Mouse (Mus musculus): ENCODE results near the gene Haus8. TPM values are rescaled to one million over a fixed set of nuclear protein-coding genes. Genes with fewer than 3 reads are reported as not detected.
A peak's percentile ranks its signal among the peaks of the same experiment; 100 is the strongest.
"Not testable (repeated sequence)": the region's sequence is repeated elsewhere in the genome, so short reads cannot be mapped to it uniquely, and the experiment has no call there.

The Haus8 gene
- polyA plus RNA-seq, 1 experiment: 34.3 TPM

DNA sequence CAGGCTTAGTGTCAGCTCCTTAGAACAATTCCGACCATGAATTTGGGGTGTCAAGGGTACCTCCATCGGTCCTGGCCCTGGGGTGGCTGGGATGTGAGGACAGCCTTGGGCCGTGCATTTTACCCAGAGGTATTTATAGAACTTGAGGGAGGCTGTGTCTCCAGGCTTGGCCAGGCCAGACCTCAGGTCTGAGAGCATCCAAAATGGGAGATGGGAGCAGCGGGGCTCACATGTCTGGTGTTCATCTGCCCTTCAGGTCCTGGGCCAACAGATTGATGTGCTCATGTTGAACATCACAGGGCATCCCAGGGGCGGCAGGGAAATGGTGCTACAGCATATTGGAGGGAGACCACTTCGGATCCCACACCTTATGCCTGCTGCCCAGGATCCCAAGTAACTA is 18.6 kb upstream of the Haus8 start:
- H3K27me3 ChIP-seq (ENCODE audit: control insufficient read depth, insufficient read depth, low read length, poor library complexity, severe bottlenecking): no peaks in the 10 kb centered on the region
- 0 out of 2 replicates have a peak, but pooled peaks cover 4% of the 10 kb centered on the region for H3K36me3 ChIP-seq (ENCODE audit: control insufficient read depth, insufficient read depth, low read length, poor library complexity, severe bottlenecking)
- H3K9ac ChIP-seq (ENCODE audit: low read depth, poor library complexity, severe bottlenecking): no peak overlapping the region
- no peak overlapping the region for H3K4me3 ChIP-seq (ENCODE audit: low read depth, low read length)
- no peak for TF ChIP-seq EP300 (IDR thresholded peaks at IDR 0.05; ENCODE audit: insufficient read depth, low read depth, low read length)
- TF ChIP-seq POLR2A (IDR thresholded peaks at IDR 0.05; ENCODE audit: insufficient read depth, low read length): no peak
- TF ChIP-seq CTCF (IDR thresholded peaks at IDR 0.05; ENCODE audit: low read depth, low read length): no peak
- no peaks in the 10 kb centered on the region for H3K9me3 ChIP-seq (replicated peaks; ENCODE audit: control insufficient read depth, insufficient read depth, low read length, poor library complexity, severe bottlenecking)
- no peak overlapping the region for H3K27ac ChIP-seq (ENCODE audit: insufficient read depth, low read length)
- no peaks in the 10 kb centered on the region for H3K4me1 ChIP-seq (ENCODE audit: control insufficient read depth, insufficient read depth, low read length)

DNA sequence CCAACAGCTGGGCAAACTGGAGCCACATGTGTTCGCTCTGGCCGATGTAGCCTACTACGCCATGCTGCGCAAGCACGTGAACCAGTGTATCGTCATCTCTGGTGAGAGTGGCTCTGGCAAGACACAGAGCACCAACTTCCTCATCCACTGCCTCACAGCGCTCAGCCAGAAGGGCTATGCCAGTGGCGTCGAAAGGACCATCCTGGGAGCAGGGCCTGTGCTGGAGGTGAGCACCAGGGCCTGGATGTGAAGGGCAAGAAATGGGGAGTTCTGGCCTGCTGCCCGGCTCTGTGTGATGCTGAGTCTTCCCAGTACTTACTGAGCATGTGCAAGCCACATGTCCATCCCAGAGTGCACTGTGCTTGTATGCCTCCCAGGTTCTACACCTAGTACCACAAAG is 18.2 kb upstream of the Haus8 start:
- 0 out of 2 replicates have a peak, but pooled peaks cover 4% of the 10 kb centered on the region for H3K36me3 ChIP-seq (ENCODE audit: control insufficient read depth, insufficient read depth, low read length, poor library complexity, severe bottlenecking)
- H3K4me3 ChIP-seq (ENCODE audit: low read depth, low read length): no peak overlapping the region
- TF ChIP-seq CTCF (IDR thresholded peaks at IDR 0.05; ENCODE audit: low read depth, low read length) (no peak), POLR2A (IDR thresholded peaks at IDR 0.05; ENCODE audit: insufficient read depth, low read length) (no peak), EP300 (IDR thresholded peaks at IDR 0.05; ENCODE audit: insufficient read depth, low read depth, low read length) (no peak)
- no peaks in the 10 kb centered on the region for H3K9me3 ChIP-seq (replicated peaks; ENCODE audit: control insufficient read depth, insufficient read depth, low read length, poor library complexity, severe bottlenecking)
- H3K4me1 ChIP-seq (ENCODE audit: control insufficient read depth, insufficient read depth, low read length): no peaks in the 10 kb centered on the region
- H3K27me3 ChIP-seq (ENCODE audit: control insufficient read depth, insufficient read depth, low read length, poor library complexity, severe bottlenecking): no peaks in the 10 kb centered on the region
- no peak overlapping the region for H3K9ac ChIP-seq (ENCODE audit: low read depth, poor library complexity, severe bottlenecking)
- no peak overlapping the region for H3K27ac ChIP-seq (ENCODE audit: insufficient read depth, low read length)

DNA sequence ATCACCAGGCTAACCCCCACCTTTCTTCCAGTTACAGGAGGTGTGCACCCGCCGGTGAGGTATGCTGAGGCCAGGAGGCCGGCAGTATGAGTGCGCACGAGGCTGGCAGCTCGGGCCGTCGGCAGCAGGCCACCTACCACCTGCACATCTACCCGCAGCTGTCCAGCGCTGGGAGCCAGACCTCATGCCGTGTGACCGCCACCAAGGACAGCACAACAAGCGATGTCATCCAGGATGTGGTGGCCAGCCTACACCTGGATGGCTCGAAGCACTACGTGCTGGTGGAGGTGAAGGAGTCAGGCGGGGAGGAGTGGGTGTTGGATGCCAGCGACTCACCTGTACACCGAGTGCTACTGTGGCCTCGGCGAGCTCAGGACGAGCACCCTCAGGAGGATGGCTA is 17.5 kb upstream of the Haus8 start:
- no peak for TF ChIP-seq EP300 (IDR thresholded peaks at IDR 0.05; ENCODE audit: insufficient read depth, low read depth, low read length)
- no peak for TF ChIP-seq CTCF (IDR thresholded peaks at IDR 0.05; ENCODE audit: low read depth, low read length)
- no peak for TF ChIP-seq POLR2A (IDR thresholded peaks at IDR 0.05; ENCODE audit: insufficient read depth, low read length)
- peak overlapping the region; percentile 8 for H3K4me3 ChIP-seq (ENCODE audit: low read depth, low read length)
- no peaks in the 10 kb centered on the region for H3K27me3 ChIP-seq (ENCODE audit: control insufficient read depth, insufficient read depth, low read length, poor library complexity, severe bottlenecking)
- no peaks in the 10 kb centered on the region for H3K4me1 ChIP-seq (ENCODE audit: control insufficient read depth, insufficient read depth, low read length)
- no peak overlapping the region for H3K9ac ChIP-seq (ENCODE audit: low read depth, poor library complexity, severe bottlenecking)
- 0 out of 2 replicates have a peak, but pooled peaks cover 4% of the 10 kb centered on the region for H3K36me3 ChIP-seq (ENCODE audit: control insufficient read depth, insufficient read depth, low read length, poor library complexity, severe bottlenecking)
- no peaks in the 10 kb centered on the region for H3K9me3 ChIP-seq (replicated peaks; ENCODE audit: control insufficient read depth, insufficient read depth, low read length, poor library complexity, severe bottlenecking)
- no peak overlapping the region for H3K27ac ChIP-seq (ENCODE audit: insufficient read depth, low read length)

DNA sequence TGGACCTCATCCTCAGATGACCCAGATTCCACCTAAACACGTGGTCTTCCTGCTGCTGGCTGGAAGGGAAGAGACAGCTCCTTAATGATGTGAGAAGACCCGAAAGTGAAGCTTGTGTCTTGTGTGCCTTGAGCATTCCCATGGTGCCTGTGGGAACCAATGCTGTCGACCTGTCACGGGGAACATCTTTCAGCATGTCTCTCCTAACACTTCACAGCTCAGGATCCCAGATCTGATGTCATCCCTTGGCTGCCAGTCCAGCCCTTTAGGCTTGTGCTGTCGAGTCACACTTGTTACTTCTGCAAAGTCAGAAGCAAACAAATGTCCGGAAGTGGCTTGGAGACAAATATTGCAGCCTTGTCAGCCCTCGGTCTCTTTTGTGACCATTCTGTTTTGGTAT is 16.4 kb upstream of the Haus8 start:
- 0 out of 2 replicates have a peak, but pooled peaks cover 2% of the 10 kb centered on the region for H3K36me3 ChIP-seq (ENCODE audit: control insufficient read depth, insufficient read depth, low read length, poor library complexity, severe bottlenecking)

DNA sequence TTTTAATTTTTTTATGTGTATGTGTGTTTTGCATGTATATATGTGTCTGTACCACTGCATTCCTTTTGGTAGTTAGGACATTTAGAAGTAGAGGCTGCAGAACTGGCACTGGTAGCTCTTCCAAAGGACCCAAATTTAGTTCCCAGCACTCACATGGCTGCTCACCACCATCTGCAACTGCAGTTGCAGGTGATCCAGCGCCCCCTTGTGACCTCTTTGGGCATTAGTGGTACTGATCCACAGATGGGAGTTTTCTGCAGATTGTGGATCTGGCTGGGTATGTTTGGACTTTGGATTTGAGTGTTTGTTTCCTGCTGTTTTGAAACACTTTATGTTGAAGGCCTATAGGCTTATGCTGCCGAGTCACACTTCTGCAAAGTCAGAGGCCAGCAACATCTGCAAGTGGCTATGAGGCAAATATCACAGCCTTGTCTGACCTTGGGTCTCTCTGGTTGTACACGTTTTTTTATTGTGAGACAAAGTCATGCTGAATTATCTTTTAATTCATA is 15.8 kb upstream of the Haus8 start:
- no peaks in the 10 kb centered on the region for H3K9me3 ChIP-seq (replicated peaks; ENCODE audit: control insufficient read depth, insufficient read depth, low read length, poor library complexity, severe bottlenecking)
- H3K9ac ChIP-seq (ENCODE audit: low read depth, poor library complexity, severe bottlenecking): no peak overlapping the region
- TF ChIP-seq POLR2A (IDR thresholded peaks at IDR 0.05; ENCODE audit: insufficient read depth, low read length) (no peak), CTCF (IDR thresholded peaks at IDR 0.05; ENCODE audit: low read depth, low read length) (peak; percentile 41), EP300 (IDR thresholded peaks at IDR 0.05; ENCODE audit: insufficient read depth, low read depth, low read length) (no peak)
- H3K27ac ChIP-seq (ENCODE audit: insufficient read depth, low read length): no peak overlapping the region
- no peak overlapping the region for H3K4me3 ChIP-seq (ENCODE audit: low read depth, low read length)
- 0 out of 2 replicates have a peak, but pooled peaks cover 2% of the 10 kb centered on the region for H3K36me3 ChIP-seq (ENCODE audit: control insufficient read depth, insufficient read depth, low read length, poor library complexity, severe bottlenecking)
- no peaks in the 10 kb centered on the region for H3K4me1 ChIP-seq (ENCODE audit: control insufficient read depth, insufficient read depth, low read length)
- no peaks in the 10 kb centered on the region for H3K27me3 ChIP-seq (ENCODE audit: control insufficient read depth, insufficient read depth, low read length, poor library complexity, severe bottlenecking)

More for the DNA sequence above, 16.4 kb upstream of the Haus8 start:
- no peaks in the 10 kb centered on the region for H3K9me3 ChIP-seq (replicated peaks; ENCODE audit: control insufficient read depth, insufficient read depth, low read length, poor library complexity, severe bottlenecking)
- no peaks in the 10 kb centered on the region for H3K27me3 ChIP-seq (ENCODE audit: control insufficient read depth, insufficient read depth, low read length, poor library complexity, severe bottlenecking)
- H3K4me1 ChIP-seq (ENCODE audit: control insufficient read depth, insufficient read depth, low read length): no peaks in the 10 kb centered on the region
- H3K9ac ChIP-seq (ENCODE audit: low read depth, poor library complexity, severe bottlenecking): no peak overlapping the region
- TF ChIP-seq POLR2A (IDR thresholded peaks at IDR 0.05; ENCODE audit: insufficient read depth, low read length): no peak
- TF ChIP-seq CTCF (IDR thresholded peaks at IDR 0.05; ENCODE audit: low read depth, low read length): no peak
- TF ChIP-seq EP300 (IDR thresholded peaks at IDR 0.05; ENCODE audit: insufficient read depth, low read depth, low read length): no peak
- H3K27ac ChIP-seq (ENCODE audit: insufficient read depth, low read length): no peak overlapping the region
- H3K4me3 ChIP-seq (ENCODE audit: low read depth, low read length): no peak overlapping the region

DNA sequence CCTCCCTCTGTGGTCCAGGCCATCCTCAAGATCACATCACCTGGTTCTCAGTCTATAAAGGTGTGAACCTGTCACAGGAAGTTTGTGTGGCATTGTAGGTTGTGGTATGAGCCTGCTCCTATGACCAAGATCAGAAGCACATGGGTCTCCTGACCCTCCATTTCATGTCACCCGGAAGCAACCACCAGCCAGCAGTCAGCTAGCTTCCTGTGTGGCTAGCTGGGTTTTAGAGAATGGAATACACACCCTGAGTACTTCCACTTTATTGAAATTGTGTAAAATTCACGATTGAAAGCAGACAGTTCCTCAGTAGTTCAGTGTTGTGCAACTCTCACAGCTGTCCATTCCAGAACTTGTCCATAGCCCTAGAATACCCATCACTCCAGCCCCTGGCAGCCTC is 13.5 kb upstream of the Haus8 start:
- H3K9me3 ChIP-seq (replicated peaks; ENCODE audit: control insufficient read depth, insufficient read depth, low read length, poor library complexity, severe bottlenecking); H3K27me3 ChIP-seq (ENCODE audit: control insufficient read depth, insufficient read depth, low read length, poor library complexity, severe bottlenecking); H3K9ac ChIP-seq (ENCODE audit: low read depth, poor library complexity, severe bottlenecking); H3K4me3 ChIP-seq (ENCODE audit: low read depth, low read length); H3K27ac ChIP-seq (ENCODE audit: insufficient read depth, low read length); H3K36me3 ChIP-seq (ENCODE audit: control insufficient read depth, insufficient read depth, low read length, poor library complexity, severe bottlenecking); H3K4me1 ChIP-seq (ENCODE audit: control insufficient read depth, insufficient read depth, low read length): not testable (repeated sequence)

Data from ES-Bruce4 (cell line).